ENCODE assay signal across 24 mouse cellular contexts in genomic region chr3:120460717-120461116, GRCm38 (mm10).
DNase-seq lines count a peak whose midpoint lies in the region; ATAC-seq and TF ChIP-seq lines count a peak whose summit lies in the region.
"Had no signal": no experiment of that assay in that cellular context is flagged by ENCODE, and none has a peak within 500 bp of the region (broad histone marks: within the 10 kb centered on the region; RNA-seq: fewer than 3 reads in every experiment).

No protein-coding gene starts in this region.

- ATAC-seq in midbrain, embryonic 14.5 days (ENCODE audit: low FRiP score, low TSS enrichment): peak; percentile 17; the same call in 1 of the 2 replicates
- no peak for ATAC-seq in midbrain, embryonic 16.5 days
- ATAC-seq: CD4-positive, CD25-positive, alpha-beta regulatory T cell, adult 4 months; forebrain, embryonic 14.5 days; intestine, embryonic 16.5 days had no signal

- H3K27ac ChIP-seq in midbrain, embryonic 14.5 days (replicated peaks; ENCODE audit: low read depth, low read length): no peak overlapping the region
- no peak overlapping the region for H3K27ac ChIP-seq in midbrain, embryonic 16.5 days (ENCODE audit: low read length)
- H3K27ac ChIP-seq in cerebellum, adult 2 months (ENCODE audit: insufficient read depth, low read length): no peak overlapping the region
- H3K27ac ChIP-seq: heart, adult 2 months; heart, embryonic 15.5 days; hindbrain, embryonic 14.5 days had no signal

- H3K27me3 ChIP-seq in midbrain, embryonic 14.5 days (ENCODE audit: control insufficient read depth, insufficient read depth, low read length): no peaks in the 10 kb centered on the region
- H3K27me3 ChIP-seq in midbrain, embryonic 16.5 days (ENCODE audit: control insufficient read depth, insufficient read depth, low read depth, low read length): no peaks in the 10 kb centered on the region
- no peaks in the 10 kb centered on the region for H3K27me3 ChIP-seq in cerebellum, adult 2 months (ENCODE audit: control insufficient read depth, insufficient read depth, low read length)
- H3K27me3 ChIP-seq: heart, embryonic 15.5 days had no signal

- H3K4me2 ChIP-seq in midbrain, embryonic 14.5 days (ENCODE audit: low read length): no peak overlapping the region
- no peak overlapping the region for H3K4me2 ChIP-seq in midbrain, embryonic 16.5 days (ENCODE audit: low read length)
- H3K4me2 ChIP-seq: heart, embryonic 11.5 days; heart, embryonic 15.5 days; hindbrain, embryonic 14.5 days had no signal

- DNase-seq in embryo, embryonic 10 days (ENCODE audit: low spot score): peak; percentile 13
- DNase-seq in embryo, embryonic 9.5 days (ENCODE audit: extremely low spot score): no peak
- peak; percentile 41 for DNase-seq in midbrain, embryonic 14.5 days
- peak; percentile 46 for DNase-seq in fibroblast of lung, adult 2 months (ENCODE audit: low read depth)
- DNase-seq in retina, postnatal 1 day: peak; percentile 2
- no peak for DNase-seq in frontal cortex, adult 2 months (ENCODE audit: extremely low spot score in 1 of 2, low spot score in 1 of 2)
- no peak for DNase-seq in cerebellum, adult 2 months
- DNase-seq: adrenal gland, adult 8-10 months; adrenal gland, postnatal 36 days; B cell, adult 2 months; cerebellum, adult 11 months; cerebellum, adult 9-10 months; cerebellum, postnatal 25 days; gastrocnemius, postnatal 10 days; heart, adult 2 months; heart, postnatal 14 days had no signal

- no peaks in the 10 kb centered on the region for H3K4me1 ChIP-seq in midbrain, embryonic 14.5 days (ENCODE audit: control insufficient read depth, insufficient read depth, low read length)
- no peaks in the 10 kb centered on the region for H3K4me1 ChIP-seq in midbrain, embryonic 16.5 days (ENCODE audit: control insufficient read depth, insufficient read depth, low read length)
- no peaks in the 10 kb centered on the region for H3K4me1 ChIP-seq in cerebellum, adult 2 months (ENCODE audit: control insufficient read depth, insufficient read depth, low read length)
- H3K4me1 ChIP-seq: heart, embryonic 15.5 days had no signal

- H3K4me3 ChIP-seq in midbrain, embryonic 14.5 days (replicated peaks; ENCODE audit: low read depth, low read length): no peak overlapping the region
- H3K4me3 ChIP-seq in midbrain, embryonic 16.5 days (ENCODE audit: low read depth, low read length): no peak overlapping the region
- no peak overlapping the region for H3K4me3 ChIP-seq in cerebellum, adult 2 months (replicated peaks; ENCODE audit: insufficient read depth, low read depth, low read length)
- H3K4me3 ChIP-seq: heart, adult 2 months; heart, embryonic 15.5 days had no signal

- no peak for TF ChIP-seq CTCF in cerebellum, adult 2 months (IDR thresholded peaks at IDR 0.05; ENCODE audit: borderline replicate concordance, insufficient read depth, low read depth, low read length)

- no peak for TF ChIP-seq POLR2A in cerebellum, adult 2 months (IDR thresholded peaks at IDR 0.05; ENCODE audit: borderline replicate concordance, insufficient read depth, low read length)

- 0 out of 2 replicates have a peak, but pooled peaks cover under 1% of the 10 kb centered on the region for H3K9me3 ChIP-seq in midbrain, embryonic 14.5 days (ENCODE audit: control insufficient read depth, low read length)
- H3K9me3 ChIP-seq in midbrain, embryonic 16.5 days (replicated peaks; ENCODE audit: control insufficient read depth, low read length, poor library complexity, severe bottlenecking): no peaks in the 10 kb centered on the region
- H3K9me3 ChIP-seq: heart, embryonic 15.5 days had no signal

- no peaks in the 10 kb centered on the region for H3K36me3 ChIP-seq in midbrain, embryonic 14.5 days (ENCODE audit: control insufficient read depth, insufficient read depth, low read length)
- no peaks in the 10 kb centered on the region for H3K36me3 ChIP-seq in midbrain, embryonic 16.5 days (ENCODE audit: control insufficient read depth, insufficient read depth, low read length)
- H3K36me3 ChIP-seq: G1E; heart, embryonic 15.5 days had no signal

- no peak overlapping the region for H3K9ac ChIP-seq in midbrain, embryonic 14.5 days (replicated peaks; ENCODE audit: low read length)
- H3K9ac ChIP-seq in midbrain, embryonic 16.5 days (ENCODE audit: low read depth, low read length): no peak overlapping the region
- H3K9ac ChIP-seq: heart, embryonic 15.5 days; hindbrain, embryonic 14.5 days had no signal

Comparison
In these comparisons a context has a peak if more than half of its experiments do, and no peak if none do; other contexts are left out.
1. DNase-seq: peak in embryo, embryonic 10 days (single experiment), midbrain, embryonic 14.5 days (single experiment), fibroblast of lung, adult 2 months (single experiment) and retina, postnatal 1 day (single experiment); none in embryo, embryonic 9.5 days (single experiment), frontal cortex, adult 2 months (0 of 2) and cerebellum, adult 2 months (0 of 2).